Mouse (Mus musculus) urinary bladder, postnatal 36 days (tissue): ENCODE results near the gene Gadd45b.

Source experiments
- DNase-seq, 2 experiments: peaks; one replicate each; pipeline ENCODE4 v3.0.0; 2022; ENCODE audit warnings: low spot score in 2 of 2, mixed read lengths in 1 of 2

Gene Gadd45b

DNA sequence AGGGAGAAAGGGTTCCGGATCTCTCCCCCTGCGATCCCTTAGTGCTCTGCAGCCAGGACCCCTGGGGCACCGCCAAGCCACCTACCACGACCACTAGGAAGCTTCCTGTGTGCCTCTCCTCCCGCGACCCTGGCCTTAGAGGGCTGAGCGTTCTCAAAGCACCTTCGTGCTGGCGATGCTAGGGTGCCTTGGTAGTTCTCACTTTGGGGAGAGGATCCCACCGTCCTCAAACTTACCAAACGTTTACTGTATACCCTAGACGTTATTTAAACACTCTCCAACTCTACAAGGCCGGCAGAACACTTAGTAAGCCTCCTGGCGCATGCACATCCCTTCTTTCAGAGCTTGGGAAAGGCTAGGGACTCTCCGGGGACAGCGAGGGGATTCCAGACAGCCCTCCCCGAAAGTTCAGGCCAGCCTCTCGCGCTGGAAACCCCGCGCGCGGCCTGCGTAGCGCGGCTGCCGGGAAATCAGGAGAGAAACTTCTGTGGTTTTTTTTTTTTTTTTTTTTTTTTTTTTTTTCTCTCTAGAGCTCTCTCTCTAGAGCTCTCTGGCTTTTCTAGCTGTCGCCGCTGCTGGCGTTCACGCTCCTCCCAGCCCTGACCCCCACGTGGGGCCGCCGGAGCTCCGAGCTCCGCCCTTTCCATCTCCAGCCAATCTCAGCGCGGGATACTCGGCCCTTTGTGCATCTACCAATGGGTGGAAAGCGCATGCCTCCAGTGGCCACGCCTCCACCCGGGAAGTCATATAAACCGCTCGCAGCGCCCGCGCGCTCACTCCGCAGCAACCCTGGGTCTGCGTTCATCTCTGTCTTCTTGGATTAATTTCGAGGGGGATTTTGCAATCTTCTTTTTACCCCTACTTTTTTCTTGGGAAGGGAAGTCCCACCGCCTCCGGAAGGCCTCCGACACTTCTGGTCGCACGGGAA, at the start of gene Gadd45b:
Gadd45b (plus strand) TSS at position 775 of the 928 bp plus-strand sequence.
- peak; percentile 97 to 99 for DNase-seq

DNA sequence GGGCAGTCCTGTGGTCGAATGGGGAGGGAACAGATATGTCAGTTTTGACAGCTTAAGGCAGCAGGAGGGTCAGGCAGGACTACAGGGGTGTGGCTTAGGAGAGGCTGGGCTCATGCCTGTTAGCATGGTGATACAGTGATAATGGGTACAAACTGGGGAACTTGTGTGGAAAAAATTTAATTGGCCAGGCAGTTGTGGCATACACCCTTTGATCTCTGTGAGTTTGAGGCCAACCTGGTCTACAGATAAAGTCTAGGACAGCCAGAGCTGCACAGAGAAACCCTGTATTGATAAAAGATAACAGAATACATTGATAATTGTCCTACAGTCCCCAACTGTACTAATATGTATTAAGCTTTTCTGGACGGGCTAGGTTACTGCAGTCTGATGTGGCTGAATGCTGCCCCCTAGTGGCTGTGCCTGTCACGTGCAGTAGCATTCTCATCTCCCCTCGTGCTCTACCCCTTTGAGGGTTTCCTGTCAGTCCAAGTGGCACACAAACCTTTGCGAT, 49.7 kb upstream of the Gadd45b start:
- DNase-seq, result peak; percentile 35 to 45

DNA sequence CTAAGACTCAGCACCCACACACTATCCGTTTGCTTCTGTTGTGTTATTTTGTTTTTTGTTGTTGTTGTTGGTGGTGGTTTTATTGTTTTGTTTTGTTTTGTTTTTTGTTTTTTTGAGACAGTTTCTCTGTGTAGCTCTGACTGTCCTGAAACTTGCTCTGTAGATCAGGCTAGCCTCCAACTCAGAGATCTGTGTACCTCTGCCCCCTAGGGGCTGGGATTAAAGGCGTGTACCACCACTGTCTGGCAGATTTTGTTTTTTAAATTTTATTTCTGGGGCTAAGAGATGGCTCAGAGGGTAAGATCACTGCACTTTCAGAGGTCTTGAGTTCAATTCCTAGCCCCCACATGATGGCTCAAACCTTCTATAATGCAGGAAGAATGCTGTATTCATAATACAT, 49.0 kb upstream of the Gadd45b start:
- DNase-seq, result no peak

DNA sequence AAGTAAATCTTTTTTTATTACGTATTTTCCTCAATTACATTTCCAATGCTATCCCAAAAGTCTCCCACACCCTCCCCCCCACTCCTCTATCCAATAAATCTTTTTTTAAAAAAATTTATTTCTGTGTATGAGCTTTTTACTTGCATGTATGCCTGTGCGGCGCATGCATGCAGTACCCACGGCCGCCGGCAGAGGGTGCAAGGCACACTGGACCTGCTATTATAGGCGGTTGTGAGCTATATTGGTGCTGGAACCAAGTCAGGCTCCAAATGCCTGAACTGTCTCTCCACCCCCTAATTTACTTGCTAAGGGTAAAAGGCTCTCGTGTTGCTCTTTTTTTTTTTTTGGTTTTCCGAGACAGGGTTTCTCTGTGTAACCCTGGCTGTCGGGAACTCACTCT, 48.6 kb upstream of the Gadd45b start:
- DNase-seq, result peak; percentile 51 to 64

DNA sequence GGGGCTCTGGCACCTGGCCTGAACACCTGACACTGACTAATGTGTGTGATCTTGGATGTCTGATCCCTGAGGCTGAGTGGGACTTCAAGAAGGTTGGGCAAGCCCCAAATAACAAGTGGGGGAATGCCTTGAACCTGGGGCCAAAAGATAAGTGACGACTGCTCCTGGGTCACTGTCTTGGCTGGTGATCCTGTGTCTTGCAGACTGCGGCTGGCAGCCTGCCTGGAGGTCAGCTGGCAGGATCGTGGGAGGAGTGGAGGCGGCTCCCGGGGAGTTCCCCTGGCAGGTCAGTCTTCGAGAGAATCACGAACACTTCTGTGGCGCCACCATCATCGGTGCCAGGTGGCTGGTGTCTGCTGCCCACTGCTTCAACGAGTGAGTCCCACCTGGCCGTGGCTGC, 42.7 kb upstream of the Gadd45b start:
- peak in 1 of 2 experiments; percentile 63 for DNase-seq

DNA sequence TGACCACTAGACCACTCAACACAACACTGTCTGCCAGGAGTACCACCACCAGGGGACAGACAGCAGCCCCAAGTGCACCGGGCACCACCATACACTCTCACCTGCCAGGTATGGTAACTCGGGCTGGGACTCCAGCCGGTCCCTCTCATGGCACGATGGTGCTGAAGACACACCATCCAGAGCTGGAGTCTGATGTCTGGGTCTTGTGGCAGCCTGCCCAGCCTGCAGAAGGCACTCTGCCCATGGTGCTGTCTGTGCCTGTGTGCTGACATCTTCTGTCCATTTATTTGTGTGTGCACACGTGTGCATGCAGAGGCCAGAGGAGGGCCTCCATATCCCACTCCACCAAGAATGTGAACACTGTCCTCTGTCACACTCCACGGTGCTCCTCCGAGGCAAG, 34.8 kb upstream of the Gadd45b start:
- DNase-seq, result no peak

DNA sequence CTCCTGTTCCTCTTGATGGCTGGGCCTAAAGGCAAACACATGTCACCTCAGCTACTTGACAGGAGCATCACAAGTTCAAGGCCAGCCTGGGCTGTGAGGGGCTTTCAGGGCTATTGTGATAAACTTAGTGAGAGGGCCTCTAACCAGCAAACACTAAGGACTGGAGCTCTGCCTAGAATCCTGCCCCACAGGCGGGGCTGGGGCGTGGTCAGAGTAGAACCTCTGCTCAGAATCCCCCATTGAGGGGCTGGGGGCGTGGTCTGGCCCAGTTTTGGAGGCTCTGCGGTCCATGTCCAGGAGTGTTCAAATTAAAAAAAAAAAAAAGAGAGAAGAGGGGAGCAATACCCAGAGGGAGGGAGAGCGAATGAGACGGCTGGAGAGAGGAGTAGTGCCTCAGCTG, 34.2 kb upstream of the Gadd45b start:
- DNase-seq, result no peak

DNA sequence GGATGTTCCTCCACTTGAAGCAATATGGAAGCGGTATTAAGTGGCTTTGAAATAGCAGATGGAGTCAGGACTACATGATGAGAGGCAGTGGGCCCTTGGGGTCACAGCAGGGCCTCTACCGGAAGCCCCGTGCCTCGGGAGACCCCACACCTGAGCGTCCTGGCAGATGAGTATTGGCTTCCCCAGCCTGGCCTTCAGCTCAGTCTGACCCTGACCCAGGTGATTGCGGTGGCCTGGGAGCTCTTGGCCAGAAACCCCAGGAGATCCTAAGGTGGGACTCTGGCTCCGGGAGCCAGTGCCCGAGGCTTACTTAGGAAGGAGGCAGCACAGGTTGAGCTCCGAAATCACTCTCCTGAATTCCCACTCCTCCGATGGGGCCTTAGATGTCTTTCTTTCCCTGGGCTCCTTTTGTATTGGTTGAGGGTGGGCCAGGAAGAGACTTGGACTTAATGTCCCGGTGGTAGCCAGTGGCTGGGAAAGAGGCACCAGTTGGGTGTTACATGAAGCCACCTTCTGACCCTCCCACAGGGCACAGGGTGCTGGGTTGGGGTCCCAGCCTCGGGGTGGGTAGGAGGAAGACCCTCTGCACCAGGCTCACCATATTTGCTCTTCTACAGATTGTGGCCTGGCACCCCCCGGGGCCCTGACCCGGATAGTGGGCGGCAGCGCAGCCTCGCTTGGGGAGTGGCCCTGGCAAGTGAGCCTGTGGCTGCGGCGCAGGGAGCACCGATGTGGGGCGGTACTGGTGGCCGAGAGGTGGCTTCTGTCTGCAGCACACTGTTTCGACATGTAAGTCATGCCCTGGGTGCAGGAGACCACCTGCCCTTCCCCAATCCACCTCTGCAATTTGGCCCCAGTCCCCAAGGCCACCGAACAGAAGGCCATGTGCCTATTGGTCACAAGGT, 33.0 kb upstream of the Gadd45b start:
- no peak for DNase-seq

DNA sequence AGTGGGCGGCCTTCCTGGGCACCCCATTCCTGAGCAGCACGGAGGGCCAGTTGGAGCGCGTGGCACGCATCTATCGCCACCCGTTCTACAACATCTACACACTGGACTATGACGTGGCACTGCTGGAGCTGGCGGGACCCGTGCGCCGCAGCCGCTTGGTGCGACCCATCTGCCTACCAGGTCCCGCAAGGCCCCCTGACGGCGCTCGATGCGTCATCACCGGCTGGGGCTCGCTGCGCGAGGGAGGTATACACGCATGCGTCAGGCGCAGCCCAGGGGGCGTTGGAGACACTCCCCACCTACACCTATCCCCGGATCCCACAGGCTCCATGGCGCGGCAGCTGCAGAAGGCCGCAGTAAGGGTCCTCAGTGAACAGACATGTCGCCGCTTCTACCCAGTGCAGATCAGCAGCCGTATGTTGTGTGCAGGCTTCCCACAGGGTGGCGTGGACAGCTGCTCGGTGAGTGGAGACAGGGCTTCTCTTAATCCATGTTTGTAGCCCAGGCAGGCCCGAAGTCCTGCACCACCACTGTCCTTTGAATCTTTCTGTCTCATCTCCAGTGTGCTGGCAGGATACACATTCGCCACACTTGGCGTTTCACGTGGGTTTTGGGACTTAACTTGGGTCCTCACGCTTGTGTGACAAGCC, 31.9 kb upstream of the Gadd45b start:
- DNase-seq, result no peak

DNA sequence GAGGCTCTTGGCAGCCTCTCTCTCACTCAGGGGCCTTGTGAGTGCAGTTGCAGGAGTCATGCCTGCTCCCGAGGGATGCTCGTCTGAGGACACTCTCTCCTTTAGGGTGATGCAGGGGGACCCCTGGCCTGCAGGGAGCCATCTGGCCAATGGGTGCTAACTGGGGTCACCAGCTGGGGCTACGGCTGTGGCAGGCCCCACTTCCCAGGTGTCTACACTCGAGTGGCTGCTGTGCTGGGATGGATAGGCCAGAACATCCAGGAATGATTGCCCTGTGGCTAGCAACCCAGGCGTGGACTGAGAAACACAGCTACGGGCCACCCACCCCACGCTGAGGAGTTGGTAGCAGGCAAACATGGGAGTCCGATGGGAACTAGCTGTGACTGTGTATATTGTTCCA, 30.8 kb upstream of the Gadd45b start:
- DNase-seq, result no peak

DNA sequence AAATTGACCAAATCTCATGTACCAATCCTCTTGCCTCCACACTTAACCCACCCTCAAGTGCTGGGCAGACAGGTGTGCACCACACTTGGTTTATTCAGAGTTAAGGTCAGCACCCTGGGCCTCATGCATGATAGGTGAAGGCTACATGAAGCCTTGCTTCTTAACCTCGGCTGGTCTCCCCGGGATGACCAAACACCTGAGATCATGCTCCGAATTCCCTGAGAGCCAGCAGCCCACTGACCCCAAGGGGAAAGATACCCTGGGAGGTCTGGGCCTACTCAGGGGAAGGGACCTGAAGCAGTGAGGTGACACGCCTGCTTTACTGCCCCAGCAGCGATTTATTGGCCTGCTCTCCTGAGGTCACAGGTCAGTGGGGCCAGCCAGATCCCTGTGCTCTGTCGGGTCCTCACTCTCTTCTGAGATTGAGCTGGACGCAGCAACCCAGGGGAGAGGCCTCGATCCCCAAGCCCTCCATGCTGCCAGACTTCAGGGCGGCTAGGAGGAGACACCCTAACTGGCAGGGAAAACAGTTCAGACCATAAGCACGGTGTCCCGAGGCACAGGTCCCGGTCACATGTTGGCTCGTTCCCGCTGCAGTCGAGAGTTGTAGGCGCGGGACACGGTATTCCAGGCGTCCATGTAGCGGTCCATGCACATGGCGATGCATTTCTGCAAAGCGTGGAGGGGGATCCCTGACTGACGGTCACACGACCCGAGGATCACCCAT, 30.1 kb upstream of the Gadd45b start:
- no peak for DNase-seq

DNA sequence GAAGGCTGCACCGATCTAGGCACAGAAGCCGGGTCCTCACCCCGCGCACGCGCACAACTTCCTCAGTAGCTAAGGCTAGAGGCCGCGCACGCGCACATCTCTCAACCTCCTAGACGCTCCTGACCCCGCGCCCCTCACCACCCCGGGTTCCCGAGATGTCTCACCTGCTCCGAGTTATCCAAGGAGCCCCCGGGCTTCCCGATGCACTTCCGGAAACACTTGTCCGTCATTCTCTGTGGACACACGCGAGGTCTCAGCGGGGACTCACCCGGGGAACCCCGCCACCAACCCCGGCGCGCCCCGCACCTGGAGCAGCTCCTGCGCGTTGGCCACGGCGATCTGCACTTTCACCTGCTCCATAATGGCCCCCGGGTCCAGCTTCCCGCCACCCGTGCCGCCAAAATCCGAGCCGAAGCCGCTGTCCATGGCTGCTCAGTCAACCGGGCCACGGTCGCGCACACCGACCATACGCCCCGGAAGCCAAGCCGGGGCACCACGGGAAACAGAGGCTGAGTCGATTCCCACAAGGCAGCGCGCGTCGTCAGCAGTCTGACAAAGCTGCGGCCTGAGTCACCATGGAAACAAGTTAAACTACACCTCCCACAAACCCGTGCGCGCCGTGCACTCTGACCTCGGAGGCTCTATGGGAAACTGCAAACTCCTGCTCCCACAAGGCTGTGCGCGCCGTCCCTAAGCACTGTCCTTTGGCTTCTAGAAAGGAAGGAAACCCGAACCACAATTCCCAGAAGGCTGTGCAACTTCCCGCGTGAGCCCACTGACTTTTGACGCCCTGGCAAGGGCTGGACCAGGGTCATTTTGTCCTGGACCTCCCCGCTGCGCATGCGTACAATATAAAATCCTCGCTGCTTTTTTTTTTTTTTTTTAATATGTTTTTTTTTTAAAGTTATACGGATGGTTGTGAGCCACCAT, 29.3 kb upstream of the Gadd45b start, which contains the start of gene Timm13:
Timm13 (minus strand) TSS at position 652 of the 930 bp plus-strand sequence.
- DNase-seq, result peak; percentile 94 to 98

DNA sequence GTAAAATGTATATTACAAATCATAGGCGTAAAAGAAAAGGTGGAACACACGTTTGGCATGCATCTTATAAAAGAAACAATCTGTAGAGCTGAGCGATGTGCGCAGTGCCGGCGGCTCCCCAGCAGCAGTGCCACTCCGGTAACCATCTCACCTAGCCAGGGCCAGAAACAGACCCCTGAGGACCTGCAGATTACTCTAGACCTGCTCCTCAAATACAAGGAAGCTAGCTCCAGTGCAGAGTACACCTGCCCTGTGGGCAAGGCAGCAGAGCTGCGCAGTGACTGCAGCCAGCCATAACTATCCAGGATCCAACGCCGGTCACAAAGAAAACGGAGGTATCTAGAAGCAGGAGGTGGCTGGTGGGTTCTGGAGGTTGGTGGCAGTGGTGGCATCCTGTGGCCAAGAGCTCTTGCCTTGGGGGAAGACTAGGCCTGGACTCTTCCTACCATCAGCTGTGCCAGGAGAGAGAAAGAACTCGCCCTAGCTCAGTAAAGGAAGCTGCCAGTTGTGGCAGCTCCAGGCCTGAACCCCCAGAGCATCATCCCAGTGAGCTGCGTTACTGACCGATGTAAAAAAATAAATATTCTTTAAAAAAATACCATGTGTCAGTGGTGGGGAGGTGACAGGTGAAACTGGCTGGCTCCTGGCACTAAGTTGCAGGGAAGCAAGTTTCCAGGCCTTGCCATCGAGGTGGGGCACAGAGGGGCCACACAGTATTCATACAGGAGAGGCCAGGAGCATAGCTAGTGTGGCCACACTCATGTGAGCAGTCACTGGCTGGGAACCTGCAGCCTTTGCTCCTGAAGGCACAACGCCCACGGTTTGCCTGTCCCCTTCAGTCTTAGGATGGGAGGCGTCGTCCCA, 28.2 kb upstream of the Gadd45b start:
- no peak for DNase-seq

DNA sequence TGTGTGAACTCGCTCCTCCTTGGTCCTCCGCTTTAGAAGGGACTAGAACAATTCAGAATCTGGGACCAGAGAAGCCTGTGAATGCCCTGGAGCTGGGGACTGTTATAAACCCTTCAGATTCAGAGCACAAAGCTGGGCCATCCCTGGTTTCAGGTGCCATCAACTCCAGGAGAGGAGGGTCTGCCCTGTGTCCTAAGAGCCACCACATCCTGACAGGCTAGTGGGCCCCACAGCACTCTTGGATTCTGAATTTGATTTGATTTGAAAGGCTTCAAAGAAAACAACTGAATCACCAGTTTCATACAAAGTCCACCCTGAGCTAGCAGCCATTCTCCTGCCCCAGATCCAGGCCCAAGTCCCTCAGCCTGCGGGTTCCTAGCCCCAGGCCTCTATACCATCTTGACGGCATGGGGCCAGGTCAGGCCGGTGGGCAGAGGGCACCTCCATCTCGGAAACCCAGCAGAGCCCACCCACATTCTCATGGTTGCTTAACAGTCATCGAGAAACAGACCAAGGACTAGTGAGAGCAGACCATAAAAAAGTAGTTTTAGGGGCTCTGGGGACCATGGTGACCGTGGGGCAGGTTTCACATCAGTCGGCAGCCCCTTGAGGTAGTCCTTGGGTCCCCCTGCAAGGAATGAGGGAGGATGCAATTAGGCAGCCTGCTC, 27.5 kb upstream of the Gadd45b start:
- no peak for DNase-seq

DNA sequence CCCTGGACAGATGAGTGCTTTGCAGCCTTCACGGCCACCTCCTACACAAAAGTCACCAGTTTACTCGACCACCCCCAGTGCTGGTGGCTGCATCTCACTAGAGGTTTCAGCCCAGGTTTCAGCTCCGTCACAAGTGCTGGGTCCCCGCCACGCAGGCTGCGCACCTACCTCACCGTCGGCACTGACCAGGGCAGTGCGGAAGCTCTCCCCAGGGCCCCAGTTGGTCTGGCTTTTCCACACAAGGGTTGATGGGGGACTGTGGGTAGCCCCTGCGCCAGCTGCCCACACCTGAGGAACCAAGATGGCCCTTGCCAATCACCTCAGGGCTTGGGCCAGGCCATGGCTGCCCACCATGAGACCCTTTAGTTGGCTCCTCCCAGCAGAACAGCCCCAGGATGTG, 26.6 kb upstream of the Gadd45b start:
- no peak for DNase-seq

DNA sequence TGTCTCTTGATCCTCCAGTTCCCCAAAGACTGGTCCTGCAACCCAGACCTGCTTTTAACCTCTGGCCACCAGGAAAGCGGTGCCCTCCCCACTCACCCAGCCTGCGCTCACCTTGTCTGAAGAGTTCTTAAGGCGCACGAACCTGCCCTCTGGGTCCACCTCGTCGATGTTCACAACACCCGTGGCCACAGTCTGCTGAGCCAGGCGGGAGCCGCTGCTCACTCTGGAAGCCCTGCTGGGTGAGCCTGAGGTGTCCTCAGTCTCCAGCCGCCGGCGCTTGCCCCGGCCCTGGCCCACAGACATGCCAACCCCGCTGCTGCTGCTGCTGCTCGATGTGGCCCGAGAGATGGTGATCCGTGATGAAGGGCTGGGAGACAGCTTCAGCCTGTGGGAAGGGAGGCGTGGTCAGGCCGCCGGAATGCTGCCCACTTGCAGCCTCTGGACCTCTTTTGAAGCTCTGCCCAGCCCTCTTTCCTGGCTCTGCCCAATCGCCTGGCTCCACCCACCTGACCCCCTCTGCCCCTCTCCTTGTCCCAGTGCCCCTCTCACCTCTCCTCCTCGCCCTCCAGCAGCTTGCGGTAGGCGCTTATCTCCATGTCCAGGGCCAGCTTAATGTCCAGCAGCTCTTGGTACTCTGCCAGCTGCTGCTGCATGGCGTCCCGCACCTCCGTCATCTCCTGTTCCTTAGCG, 25.7 kb upstream of the Gadd45b start:
- DNase-seq, result no peak

DNA sequence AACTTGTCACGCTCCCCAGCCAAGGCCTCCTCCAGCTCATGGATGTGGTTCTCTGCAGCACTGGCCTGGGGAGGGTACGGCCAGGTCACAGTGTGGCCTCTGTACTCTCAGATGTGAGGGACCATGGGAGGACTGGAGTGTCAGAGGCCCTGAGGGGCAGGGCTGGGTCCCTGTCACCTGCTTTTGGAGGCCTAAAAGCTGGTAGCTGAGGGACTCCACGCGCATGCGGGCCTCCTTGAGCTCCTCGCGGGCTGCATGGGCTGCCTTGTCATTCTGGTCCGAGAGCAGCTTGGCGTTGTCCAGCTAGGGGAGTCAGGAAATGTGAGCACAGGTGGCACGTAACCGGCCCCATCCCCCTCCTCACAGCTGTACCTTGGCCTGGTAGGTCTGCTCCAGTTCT, 25.2 kb upstream of the Gadd45b start:
- DNase-seq, result no peak
